Mouse (Mus musculus): Measurements from ENCODE around the gene Dennd1c.

- TF ChIP-seq GATA1 (IDR thresholded peaks at IDR 0.05; ENCODE audit: low read depth, low read length) (no peak), CTCF (IDR thresholded peaks at IDR 0.05 in 2 of 3, conservative IDR thresholded peaks at IDR 0.05 in 1 of 3; ENCODE audit: control insufficient read depth in 1 of 3, insufficient read depth in 1 of 3, low read depth in 2 of 3, low read length in 3 of 3, poor library complexity in 1 of 3, severe bottlenecking in 1 of 3) (peak in 1 of 3 experiments; percentile 16; a peak in 2 of 6 replicates), POLR2A (IDR thresholded peaks at IDR 0.05; ENCODE audit: control insufficient read depth in 1 of 2, insufficient read depth in 1 of 2, low read depth in 1 of 2, low read length in 2 of 2, poor library complexity in 1 of 2) (no peak), ZNF384 (IDR thresholded peaks at IDR 0.05; ENCODE audit: low read depth, low read length) (no peak)
Measured at GRCm38 (mm10) chr17:57099629-57100325, 21.5 kb upstream of the Dennd1c start.

Data from MEL (cell line).